Mouse (Mus musculus) heart, embryonic 13.5 days (tissue): Measurements from ENCODE around the gene Gm20425. TPM values are rescaled to one million over a fixed set of nuclear protein-coding genes. Genes with fewer than 3 reads are reported as not detected.
A peak's percentile ranks its signal among the peaks of the same experiment; 100 is the strongest.
"Not testable (repeated sequence)": the region's sequence is repeated elsewhere in the genome, so short reads cannot be mapped to it uniquely, and the experiment has no call there.

Source experiments
- ATAC-seq: fragments of 200-750 bp; cut with Nextera tagmentation; 2 replicates; pipeline ENCODE4 v1.8.0; 2017; ENCODE audit warnings: moderate TSS enrichment; ENCODE audit not compliant: insufficient number of reproducible peaks, low FRiP score, low TSS enrichment; ENCODE audit errors: extremely low read depth
- H3K27ac ChIP-seq: fragments of 300-500 bp; sonication (generic); replicated peaks from 2 replicates; pipeline ENCODE4 v1.5.1; 2015; ENCODE audit warnings: moderate library complexity, mild to moderate bottlenecking, inconsistent platforms
- H3K27me3 ChIP-seq: fragments of 300-500 bp; sonication (generic); replicated peaks from 2 replicates; pipeline ENCODE4 v1.6.1; 2015; ENCODE audit warnings: mild to moderate bottlenecking, inconsistent platforms
- H3K36me3 ChIP-seq: fragments of 300-500 bp; sonication (generic); 2 replicates; pipeline ENCODE4 v1.6.1; 2015; ENCODE audit warnings: mild to moderate bottlenecking, inconsistent platforms
- H3K4me1 ChIP-seq: fragments of 300-500 bp; sonication (generic); 2 replicates; pipeline ENCODE4 v1.6.1; 2015; ENCODE audit warnings: inconsistent platforms
- H3K4me2 ChIP-seq: fragments of 300-500 bp; sonication (generic); 2 replicates; pipeline ENCODE4 v1.6.1; 2015; ENCODE audit warnings: inconsistent platforms, mild to moderate bottlenecking, moderate library complexity
- H3K4me3 ChIP-seq: fragments of 300-500 bp; sonication (generic); 2 replicates; pipeline ENCODE4 v1.5.1; 2015; ENCODE audit warnings: moderate library complexity, mild to moderate bottlenecking, inconsistent platforms
- H3K9ac ChIP-seq: fragments of 300-500 bp; sonication (generic); 2 replicates; pipeline ENCODE4 v1.6.1; 2015; ENCODE audit warnings: inconsistent platforms, mild to moderate bottlenecking, moderate library complexity
- H3K9me3 ChIP-seq: fragments of 300-500 bp; sonication (generic); 2 replicates; pipeline ENCODE4 v1.6.1; 2016; ENCODE audit warnings: inconsistent platforms
- WGBS: fragments of 180-500 bp; shearing (Covaris S2); methylation state at CpG from one replicate; pipeline ENCODE4 v1.1.7; 2015; ENCODE audit warnings: mixed read lengths; 5-methylcytosine and 5-hydroxymethylcytosine counted together
- polyA plus RNA-seq: library from polyadenylated mRNA; unstranded; fragments of >200 nt; fragmentation: Nextera tagmentation; extraction: Ambion mirVana; gene quantifications from 2 replicates; pipeline ENCODE4 v1.2.1, GENCODE M21; 2015

Gene Gm20425
- polyA plus RNA-seq, 1 experiment from 2014 or later: not detected

DNA sequence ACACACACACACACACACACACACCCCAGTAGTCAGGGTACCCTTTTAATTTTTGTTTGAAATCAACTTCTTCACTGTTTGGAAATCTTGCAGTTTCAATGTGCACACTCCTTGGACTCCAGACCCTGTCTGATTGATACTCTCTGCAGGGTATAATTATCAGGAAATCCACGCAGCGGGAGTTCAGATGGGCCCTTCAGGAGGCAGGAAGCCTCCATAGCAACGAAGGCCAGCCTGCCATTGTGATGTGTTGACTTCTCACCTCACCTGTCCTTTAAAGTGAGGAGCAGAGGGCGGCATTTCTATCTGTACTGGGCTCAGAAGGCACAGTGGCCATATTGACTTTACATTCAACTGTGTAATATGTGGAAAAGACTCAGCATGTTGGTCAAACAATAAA, 45.3 kb downstream of the Gm20425 start:
- Histone ChIP-seq H3K9me3 (no peaks in the 10 kb centered on the region), H3K9ac (no peak overlapping the region), H3K27me3 (no peaks in the 10 kb centered on the region), H3K27ac (no peak overlapping the region), H3K4me1 (peaks cover 10% of the 10 kb centered on the region), H3K4me2 (no peak overlapping the region), H3K36me3 (peaks cover 24% of the 10 kb centered on the region), H3K4me3 (no peak overlapping the region)
- 59% methylated on average over 4 of the region's 4 CpGs for WGBS
- no peak for ATAC-seq

DNA sequence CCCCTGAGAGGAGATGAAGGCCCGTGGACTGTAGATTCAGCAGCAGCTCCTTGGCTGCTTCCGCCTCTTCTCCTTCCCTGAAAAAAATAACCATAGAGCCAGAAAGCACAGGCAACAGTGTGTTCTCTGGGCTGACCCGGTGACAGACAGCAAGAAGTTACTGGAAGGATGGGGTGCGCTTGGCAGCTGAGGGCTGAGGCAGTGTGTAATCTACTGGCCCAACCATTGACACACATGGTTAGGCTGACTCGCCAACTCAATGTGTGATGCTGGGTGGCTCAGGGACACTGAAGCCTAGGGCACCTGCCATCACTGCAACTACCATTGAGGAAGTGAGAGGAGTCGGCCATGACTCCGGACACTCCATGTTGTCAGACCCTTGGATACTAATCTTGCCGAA, 48.2 kb downstream of the Gm20425 start:
- Histone ChIP-seq H3K27ac (no peak overlapping the region), H3K4me3 (no peak overlapping the region), H3K4me1 (peaks cover 11% of the 10 kb centered on the region), H3K9me3 (no peaks in the 10 kb centered on the region), H3K4me2 (no peak overlapping the region), H3K27me3 (no peaks in the 10 kb centered on the region), H3K36me3 (no peaks in the 10 kb centered on the region), H3K9ac (no peak overlapping the region)
- 77% methylated on average over 8 of the region's 8 CpGs for WGBS
- no peak for ATAC-seq

DNA sequence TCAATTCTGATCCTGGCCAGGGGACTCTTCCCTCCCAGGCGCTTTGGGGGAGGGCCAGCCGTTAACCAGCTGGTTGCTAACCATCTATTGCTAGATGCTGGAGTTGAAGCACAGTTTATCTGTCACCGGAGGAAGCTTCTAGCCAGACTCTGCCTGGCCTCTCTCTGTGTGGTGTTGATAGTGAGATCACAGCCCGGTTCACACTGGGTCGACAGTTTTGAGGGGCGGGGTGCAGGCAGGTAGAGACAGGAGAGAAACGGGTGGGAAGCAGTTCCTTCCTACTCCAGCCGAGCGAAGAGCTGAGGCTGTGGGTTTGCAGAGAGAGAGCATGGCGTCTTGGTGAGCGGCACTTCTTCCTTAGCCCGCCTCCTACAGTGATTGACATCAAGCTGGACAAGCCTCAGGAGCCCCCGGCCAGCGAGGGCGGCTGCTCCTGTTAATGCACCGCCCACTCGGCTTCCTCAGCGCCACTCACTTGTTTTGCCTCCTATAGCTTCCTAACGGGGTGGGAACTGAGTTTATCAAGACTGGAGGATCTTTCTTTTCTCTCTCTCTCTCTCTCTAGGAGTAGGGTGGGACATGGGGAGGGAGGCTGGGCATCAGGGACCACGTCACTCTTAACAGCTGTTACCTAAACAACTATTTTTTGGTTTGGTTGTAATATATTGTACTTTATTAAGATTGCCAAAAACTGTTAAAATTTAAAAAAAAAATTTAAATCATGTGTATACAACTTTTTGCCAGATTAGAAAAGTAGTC, 49.1 kb downstream of the Gm20425 start:
- peaks cover 11% of the 10 kb centered on the region for H3K4me1 ChIP-seq
- peak overlapping the region; percentile 62 for H3K27ac ChIP-seq
- ATAC-seq: peak; percentile 74; the same call in 1 of the 2 replicates
- H3K36me3 ChIP-seq: no peaks in the 10 kb centered on the region
- WGBS: under 1% methylated on average over 20 of the region's 20 CpGs
- no peaks in the 10 kb centered on the region for H3K9me3 ChIP-seq
- peak overlapping the region; percentile 84 for H3K4me2 ChIP-seq
- no peaks in the 10 kb centered on the region for H3K27me3 ChIP-seq
- H3K9ac ChIP-seq: peak overlapping the region; percentile 81
- H3K4me3 ChIP-seq: peak overlapping the region; percentile 58

DNA sequence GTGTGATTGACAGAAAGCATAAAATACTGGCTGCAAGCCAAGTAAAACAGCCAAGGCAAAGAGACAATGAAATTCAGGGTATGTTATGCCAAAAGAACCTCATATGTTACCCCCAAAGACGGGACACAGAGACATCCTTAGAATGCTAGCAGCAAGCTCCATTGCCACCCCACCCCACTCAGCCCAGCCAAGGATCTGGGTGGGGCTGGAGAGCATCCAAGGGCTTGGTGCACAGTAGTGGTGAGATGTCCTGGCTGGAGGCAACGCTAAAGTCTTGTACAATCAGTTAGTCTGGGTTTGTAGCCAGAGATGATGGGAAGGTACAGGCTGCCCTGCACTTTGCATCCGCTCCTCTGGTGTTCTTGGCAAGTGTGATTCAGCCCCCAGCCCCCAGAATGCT, 49.8 kb downstream of the Gm20425 start:
- WGBS: 48% methylated on average over 3 of the region's 3 CpGs
- peak overlapping the region; percentile 58 for H3K4me3 ChIP-seq
- peak overlapping the region; percentile 81 for H3K9ac ChIP-seq
- no peaks in the 10 kb centered on the region for H3K9me3 ChIP-seq
- no peaks in the 10 kb centered on the region for H3K27me3 ChIP-seq
- peak overlapping the region; percentile 84 for H3K4me2 ChIP-seq
- peak overlapping the region; percentile 62 for H3K27ac ChIP-seq
- no peaks in the 10 kb centered on the region for H3K36me3 ChIP-seq
- no peak for ATAC-seq
- H3K4me1 ChIP-seq: peaks cover 11% of the 10 kb centered on the region

DNA sequence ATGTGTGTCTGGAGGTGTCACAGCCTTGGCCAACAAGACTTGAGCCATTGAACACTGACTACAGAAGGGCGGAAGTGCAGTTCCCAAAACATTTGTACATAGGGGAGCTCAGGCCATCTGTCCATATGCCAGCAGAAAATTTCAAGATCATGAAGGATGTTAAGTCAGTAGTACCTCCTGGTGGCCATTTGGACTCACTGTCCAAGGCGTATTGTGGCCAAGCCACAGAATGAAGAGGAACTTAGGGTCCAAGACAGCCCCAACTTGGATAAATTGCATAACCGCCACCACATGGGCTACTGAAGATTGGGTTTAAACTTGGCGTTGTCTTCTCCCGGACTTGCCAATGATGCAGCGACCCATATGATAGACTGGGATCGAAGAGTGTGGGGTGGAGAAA, 54.4 kb downstream of the Gm20425 start:
- no peaks in the 10 kb centered on the region for H3K27me3 ChIP-seq
- H3K4me1 ChIP-seq: peaks cover 9% of the 10 kb centered on the region
- H3K4me3 ChIP-seq: no peak overlapping the region
- no peaks in the 10 kb centered on the region for H3K9me3 ChIP-seq
- H3K4me2 ChIP-seq: no peak overlapping the region
- no peak for ATAC-seq
- no peaks in the 10 kb centered on the region for H3K36me3 ChIP-seq
- no peak overlapping the region for H3K27ac ChIP-seq
- H3K9ac ChIP-seq: no peak overlapping the region
- WGBS: 92% methylated on average over 7 of the region's 7 CpGs

DNA sequence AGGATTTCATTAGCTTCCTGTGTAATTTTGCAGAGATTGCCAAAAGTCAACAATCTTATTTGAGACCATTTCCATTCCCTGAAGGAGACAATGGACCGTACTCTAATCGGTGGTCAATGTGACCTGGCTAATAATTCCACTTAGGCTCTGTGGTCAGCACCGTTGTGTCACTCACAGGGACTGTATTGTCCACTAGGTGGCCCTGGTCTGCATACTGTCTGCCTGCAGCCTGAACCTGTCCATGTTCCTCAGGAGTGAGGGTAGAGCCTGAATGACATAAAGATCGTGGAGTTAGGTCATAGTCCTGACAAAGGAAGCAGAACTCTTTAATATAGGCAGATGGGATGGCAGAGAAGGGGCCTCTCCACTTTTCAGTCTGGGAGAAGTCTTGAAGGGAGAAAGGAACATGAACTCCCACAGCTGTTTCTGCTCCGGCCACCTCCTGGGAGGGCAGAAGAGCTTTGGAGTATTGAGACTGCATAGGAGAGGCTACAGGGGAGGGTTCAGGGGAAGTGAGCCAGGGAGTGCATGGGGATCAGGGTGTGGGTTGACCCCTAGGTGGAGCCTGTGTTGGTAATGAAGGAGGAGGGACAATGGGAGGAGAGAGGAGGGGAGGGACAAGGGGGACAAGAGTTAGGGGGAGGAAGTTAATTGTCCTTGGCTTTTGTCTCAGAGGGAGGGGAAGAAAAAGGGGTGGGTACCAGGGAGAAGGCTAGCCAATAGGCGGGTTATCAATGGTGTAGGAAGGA, 55.2 kb downstream of the Gm20425 start:
- Histone ChIP-seq H3K27ac (no peak overlapping the region), H3K36me3 (no peaks in the 10 kb centered on the region), H3K9ac (no peak overlapping the region), H3K27me3 (no peaks in the 10 kb centered on the region), H3K4me3 (no peak overlapping the region), H3K4me1 (peaks cover 2% of the 10 kb centered on the region), H3K4me2 (no peak overlapping the region), H3K9me3 (no peaks in the 10 kb centered on the region)
- WGBS: 46% methylated on average over 6 of the region's 6 CpGs
- ATAC-seq: no peak

DNA sequence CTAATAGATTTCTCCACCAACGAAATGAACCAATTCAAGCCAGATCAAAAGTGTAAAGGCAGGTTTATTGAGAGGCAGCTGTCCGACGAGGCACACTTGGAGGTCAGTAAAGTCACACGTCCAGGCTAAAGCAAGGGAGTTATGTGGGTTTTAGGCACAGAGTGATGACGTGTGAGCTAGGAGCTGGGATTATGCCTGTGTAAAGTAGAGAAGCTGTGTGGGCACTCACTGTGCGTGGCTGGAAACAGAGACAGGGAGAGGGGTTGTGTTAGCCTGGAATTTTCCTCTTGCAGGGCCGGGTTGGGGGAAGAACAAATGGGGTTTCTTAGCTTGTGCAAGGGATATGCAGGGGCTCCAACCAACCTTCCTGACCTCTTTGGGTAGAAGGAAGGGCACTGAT, 61.3 kb downstream of the Gm20425 start:
- 43% methylated on average over 7 of the region's 7 CpGs for WGBS
- H3K27me3 ChIP-seq: peaks cover 15% of the 10 kb centered on the region
- no peaks in the 10 kb centered on the region for H3K36me3 ChIP-seq
- H3K9me3 ChIP-seq: no peaks in the 10 kb centered on the region
- H3K9ac ChIP-seq: no peak overlapping the region
- H3K4me2 ChIP-seq: no peak overlapping the region
- no peak overlapping the region for H3K27ac ChIP-seq
- no peak overlapping the region for H3K4me3 ChIP-seq
- H3K4me1 ChIP-seq: 0 out of 2 replicates have a peak, but pooled peaks cover 5% of the 10 kb centered on the region
- no peak for ATAC-seq

DNA sequence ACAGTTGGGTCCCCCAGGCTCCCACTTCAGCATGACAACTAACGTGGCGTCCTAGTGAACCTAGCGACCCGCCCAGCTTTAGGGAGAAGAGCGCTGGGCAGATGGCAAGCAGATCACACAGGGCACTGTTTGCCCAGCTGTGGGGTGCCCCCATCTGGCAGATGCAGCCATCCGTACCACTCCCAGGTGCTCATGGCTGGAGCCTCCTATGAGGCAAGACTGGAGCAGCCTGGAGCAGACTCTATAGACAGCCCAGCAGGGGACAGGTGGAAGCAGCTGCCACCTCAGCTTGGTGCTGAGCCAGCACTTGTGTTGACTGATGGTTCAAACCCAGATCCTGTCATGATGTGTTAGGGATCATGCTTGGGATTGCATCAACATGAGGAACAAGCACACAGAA, 62.1 kb downstream of the Gm20425 start:
- no peak for ATAC-seq
- Histone ChIP-seq H3K9ac (no peak overlapping the region), H3K9me3 (no peaks in the 10 kb centered on the region), H3K4me3 (no peak overlapping the region), H3K27me3 (peaks cover 18% of the 10 kb centered on the region), H3K4me2 (no peak overlapping the region), H3K27ac (no peak overlapping the region), H3K4me1 (0 out of 2 replicates have a peak, but pooled peaks cover 5% of the 10 kb centered on the region), H3K36me3 (no peaks in the 10 kb centered on the region)
- 76% methylated on average over 6 of the region's 6 CpGs for WGBS

DNA sequence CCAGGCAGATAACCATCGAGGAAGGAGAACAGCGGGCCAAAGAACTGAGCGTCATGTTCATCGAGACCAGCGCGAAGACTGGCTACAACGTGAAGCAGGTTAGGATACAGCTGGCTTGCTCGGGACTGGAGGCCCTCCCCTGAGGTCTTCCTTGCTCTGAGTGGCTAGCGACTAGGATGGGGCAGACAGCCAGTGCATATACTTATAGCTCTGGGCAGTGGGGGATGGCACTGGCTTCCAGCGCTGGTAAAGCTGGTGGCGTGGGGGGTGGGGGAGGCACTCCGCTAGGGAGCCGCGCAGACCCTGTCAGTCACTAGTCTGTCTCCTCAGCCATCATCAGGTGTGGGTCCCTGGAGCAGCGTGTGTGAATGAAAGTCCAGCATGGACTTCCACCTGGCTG, 66.3 kb downstream of the Gm20425 start:
- 69% methylated on average over 15 of the region's 15 CpGs for WGBS
- Histone ChIP-seq H3K4me1 (peaks cover 6% of the 10 kb centered on the region; the same call in 1 of the 2 replicates), H3K27me3 (peaks cover 11% of the 10 kb centered on the region; the same call in 1 of the 2 replicates), H3K4me3 (no peak overlapping the region), H3K36me3 (no peaks in the 10 kb centered on the region), H3K9ac (no peak overlapping the region), H3K9me3 (no peaks in the 10 kb centered on the region), H3K27ac (no peak overlapping the region), H3K4me2 (no peak overlapping the region)
- no peak for ATAC-seq

DNA sequence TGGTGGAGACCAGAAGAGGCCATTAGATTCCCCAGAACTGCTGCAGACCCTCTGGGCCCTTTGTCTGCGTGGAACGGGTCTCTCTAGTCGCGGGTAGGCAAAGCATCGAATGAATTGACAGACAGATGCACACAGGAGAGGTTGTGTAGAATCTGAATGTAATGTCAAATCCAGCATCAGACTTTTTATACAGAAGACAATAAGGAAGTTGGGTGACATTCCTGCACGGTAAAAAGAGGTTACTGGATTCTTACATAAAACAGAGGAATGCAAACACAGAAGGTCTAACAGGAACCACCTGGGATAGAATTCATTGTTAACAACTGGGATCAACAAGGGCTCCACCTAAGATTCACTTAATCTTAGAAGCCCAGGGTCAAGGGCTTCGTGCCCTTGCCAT, 74.9 kb downstream of the Gm20425 start:
- not testable (repeated sequence) for H3K9me3 ChIP-seq, H3K27ac ChIP-seq, H3K27me3 ChIP-seq, H3K36me3 ChIP-seq, H3K4me2 ChIP-seq, H3K9ac ChIP-seq, H3K4me1 ChIP-seq, ATAC-seq, H3K4me3 ChIP-seq
- WGBS: 77% methylated on average over 7 of the region's 7 CpGs

DNA sequence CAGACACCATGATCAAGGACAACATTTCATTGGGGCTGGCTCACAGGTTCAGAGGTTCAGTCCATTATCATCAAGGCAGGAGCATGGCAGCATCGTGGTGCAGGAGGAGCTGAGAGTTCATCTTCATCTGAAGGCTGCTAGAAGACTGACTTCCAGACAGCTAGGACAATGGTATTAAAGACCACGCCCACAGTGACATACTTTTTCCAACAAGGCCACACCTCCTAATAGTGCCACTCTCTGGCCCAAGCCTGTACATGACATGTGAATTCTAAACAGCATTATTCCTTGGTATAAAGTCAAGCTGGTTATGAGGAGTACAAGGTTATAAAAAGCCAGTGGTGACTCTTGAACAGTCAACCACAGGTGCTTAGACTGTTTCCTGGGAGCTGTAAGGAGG, 75.5 kb downstream of the Gm20425 start:
- Histone ChIP-seq H3K9ac (no peak overlapping the region), H3K27ac (no peak overlapping the region), H3K4me2 (no peak overlapping the region), H3K27me3 (no peaks in the 10 kb centered on the region), H3K36me3 (no peaks in the 10 kb centered on the region), H3K9me3 (no peaks in the 10 kb centered on the region), H3K4me1 (no peaks in the 10 kb centered on the region), H3K4me3 (no peak overlapping the region)
- no peak for ATAC-seq
- 69% methylated on average over 2 of the region's 2 CpGs for WGBS
